23 mouse cellular contexts compared by ENCODE assay signal in the genomic region with DNA sequence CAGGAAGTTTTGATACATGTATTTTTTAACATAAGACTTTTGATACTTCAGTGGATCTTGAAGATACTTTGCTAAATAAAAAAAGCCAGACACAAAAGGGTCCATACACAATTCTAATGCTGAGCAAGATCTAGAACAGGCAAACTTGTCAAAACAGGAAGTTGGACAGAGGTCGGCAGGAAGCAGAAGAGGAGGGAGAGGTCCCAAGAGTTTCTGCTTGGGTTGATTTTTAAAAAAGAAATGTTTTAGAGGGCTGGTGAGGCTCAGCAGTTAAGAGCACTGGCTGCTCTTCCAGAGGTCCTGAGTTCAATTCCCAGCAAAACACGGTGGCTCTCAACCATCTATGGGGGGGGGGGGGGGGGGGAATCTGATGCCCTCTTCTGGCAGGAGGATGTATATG.
DNase-seq lines count a peak whose midpoint lies in the region; ATAC-seq and TF ChIP-seq lines count a peak whose summit lies in the region.
"Had no signal": no experiment of that assay in that cellular context is flagged by ENCODE, and none has a peak within 500 bp of the region (broad histone marks: within the 10 kb centered on the region; RNA-seq: fewer than 3 reads in every experiment).

No protein-coding gene starts in this region.

- no peak overlapping the region for H3K27ac ChIP-seq in lung, embryonic 14.5 days (ENCODE audit: low read depth)
- peak overlapping the region; percentile 52 for H3K27ac ChIP-seq in macrophage
- H3K27ac ChIP-seq: forebrain, embryonic 12.5 days; heart, embryonic 10.5 days; hindbrain, embryonic 12.5 days; layer of hippocampus, adult 2 months; limb, embryonic 12.5 days; liver, embryonic 14.5 days; midbrain, embryonic 13.5 days had no signal

- TF ChIP-seq CTCF in lung, embryonic 14.5 days (IDR thresholded peaks at IDR 0.05; ENCODE audit: low read depth), result 0 out of 2 replicates have a peak, but pooled peaks have one; percentile 3
- no peak for TF ChIP-seq CTCF in G1E (IDR thresholded peaks at IDR 0.05; ENCODE audit: low read depth, low read length)

- no peaks in the 10 kb centered on the region for H3K79me2 ChIP-seq in macrophage (ENCODE audit: inconsistent target)

- H3K9ac ChIP-seq in lung, embryonic 14.5 days, result no peak overlapping the region
- H3K9ac ChIP-seq: forebrain, embryonic 12.5 days; hindbrain, embryonic 12.5 days; limb, embryonic 12.5 days; liver, embryonic 14.5 days; midbrain, embryonic 13.5 days had no signal

- H3K36me3 ChIP-seq in lung, embryonic 14.5 days (ENCODE audit: insufficient read depth), result no peaks in the 10 kb centered on the region
- H3K36me3 ChIP-seq in G1E (replicated peaks) (no peaks in the 10 kb centered on the region), macrophage (ENCODE audit: inconsistent target) (no peaks in the 10 kb centered on the region)
- H3K36me3 ChIP-seq: forebrain, embryonic 12.5 days; heart, embryonic 10.5 days; hindbrain, embryonic 12.5 days; limb, embryonic 12.5 days; midbrain, embryonic 13.5 days had no signal

- no peaks in the 10 kb centered on the region for H3K4me1 ChIP-seq in lung, embryonic 14.5 days (ENCODE audit: insufficient read depth)
- peaks cover 21% of the 10 kb centered on the region for H3K4me1 ChIP-seq in G1E (ENCODE audit: insufficient read depth, low read depth, low read length)

- 11% methylated on average over 2 of the region's 2 CpGs for WGBS in lung, embryonic 14.5 days
- WGBS in macrophage (ENCODE audit: missing documents), result 8% methylated on average over 2 of the region's 2 CpGs

- H3K4me3 ChIP-seq in lung, embryonic 14.5 days (ENCODE audit: low read depth, low read length), result no peak overlapping the region
- no peak overlapping the region for H3K4me3 ChIP-seq in G1E (ENCODE audit: low read depth, low read length)
- H3K4me3 ChIP-seq in macrophage (ENCODE audit: inconsistent target), result no peak overlapping the region
- H3K4me3 ChIP-seq: forebrain, embryonic 12.5 days; heart, embryonic 10.5 days; hindbrain, embryonic 12.5 days; layer of hippocampus, adult 2 months; limb, embryonic 12.5 days; midbrain, embryonic 13.5 days; myocyte had no signal

- no peaks in the 10 kb centered on the region for H3K27me3 ChIP-seq in lung, embryonic 14.5 days (ENCODE audit: insufficient read depth, low read length)
- no peaks in the 10 kb centered on the region for H3K27me3 ChIP-seq in G1E (ENCODE audit: insufficient read depth, low read length)

- no peak for DNase-seq in lung, embryonic 14.5 days
- no peak for DNase-seq in lung, postnatal 25 days (ENCODE audit: low spot score)
- DNase-seq in A20 (ENCODE audit: low read depth, low spot score), result peak; percentile 81
- peak; percentile 28 for DNase-seq in G1E (ENCODE audit: low spot score)
- DNase-seq in ovary, postnatal 10 days (ENCODE audit: low spot score), result no peak
- DNase-seq in frontal cortex, postnatal 25 days (ENCODE audit: low spot score in 2 of 2), result no peak
- DNase-seq: adrenal gland, postnatal 25 days; cerebellum, postnatal 10 days; embryo, embryonic 11 days; gastrocnemius, postnatal 25 days; heart, postnatal 10 days; kidney, postnatal 10 days had no signal

- H3K4me2 ChIP-seq in lung, embryonic 14.5 days, result no peak overlapping the region
- H3K4me2 ChIP-seq: forebrain, embryonic 12.5 days; hindbrain, embryonic 12.5 days; limb, embryonic 12.5 days; midbrain, embryonic 13.5 days had no signal

- no peaks in the 10 kb centered on the region for H3K9me3 ChIP-seq in lung, embryonic 14.5 days (ENCODE audit: low read depth, low read length)
- H3K9me3 ChIP-seq in G1E (replicated peaks), result no peaks in the 10 kb centered on the region
- H3K9me3 ChIP-seq: forebrain, embryonic 12.5 days; heart, embryonic 10.5 days; hindbrain, embryonic 12.5 days; limb, embryonic 12.5 days; midbrain, embryonic 13.5 days had no signal

- no peak for ATAC-seq in lung, embryonic 14.5 days (ENCODE audit: insufficient read depth)
- ATAC-seq in G1E (ENCODE audit: extremely low read depth, insufficient number of reproducible peaks, low FRiP score, poor library complexity, severe bottlenecking), result no peak
- no peak for ATAC-seq in erythroblast, adult 5-6 weeks (replicated peaks; ENCODE audit: low FRiP score, poor library complexity, severe bottlenecking)
- ATAC-seq: intestine, embryonic 16.5 days; midbrain, embryonic 13.5 days had no signal

Comparison
In these comparisons a context has a peak if more than half of its experiments do, and no peak if none do; other contexts are left out.
1. DNase-seq: peak in A20 (single experiment) and G1E (single experiment); none in lung, embryonic 14.5 days (single experiment), lung, postnatal 25 days (single experiment), ovary, postnatal 10 days (single experiment) and frontal cortex, postnatal 25 days (0 of 2).